Mouse (Mus musculus) heart, postnatal 0 days (tissue): ENCODE measurements around the gene Mlh3.

ENCODE experiments used
- CTCF ChIP-seq: IDR thresholded peaks from 2 replicates; pipeline ENCODE4 v1.5.1; 2016; ENCODE audit warnings: antibody characterized with exemption, control low read depth, low read depth
- EP300 ChIP-seq: IDR thresholded peaks from 2 replicates; pipeline ENCODE4 v1.6.1; 2016; ENCODE audit warnings: antibody characterized with exemption, low read depth

- TF ChIP-seq CTCF (no peak), EP300 (no peak)
Observed at GRCm38 (mm10) chr12:85252083-85252482, 18.3 kb downstream of the Mlh3 start.
